Mouse (Mus musculus): ENCODE results near the gene Taar1. TPM values are rescaled to one million over a fixed set of nuclear protein-coding genes. Genes with fewer than 3 reads are reported as not detected.

The Taar1 gene
- polyA plus RNA-seq, 1 experiment from 2014 or later: not detected

GRCm38 (mm10) chr10:23942465-23942864 lies 22.3 kb downstream of the Taar1 start:
- Histone ChIP-seq H3K4me1 (replicated peaks; ENCODE audit: control insufficient read depth, insufficient read depth, low read length) (no peaks in the 10 kb centered on the region), H3K27ac (ENCODE audit: low read depth, low read length) (no peak overlapping the region), H3K4me2 (replicated peaks; ENCODE audit: low read depth) (no peak overlapping the region), H3K36me3 (ENCODE audit: control insufficient read depth, insufficient read depth) (no peaks in the 10 kb centered on the region), H3K4me3 (ENCODE audit: low read depth, low read length) (no peak overlapping the region), H3K9ac (ENCODE audit: low read depth, low read length) (no peak overlapping the region), H3K27me3 (replicated peaks; ENCODE audit: control insufficient read depth, insufficient read depth, low read length) (no peaks in the 10 kb centered on the region), H3K9me3 (ENCODE audit: control insufficient read depth) (no peaks in the 10 kb centered on the region)
- no peak for ATAC-seq
- 83% methylated on average over 5 of the region's 5 CpGs for WGBS
- TF ChIP-seq CTCF (IDR thresholded peaks at IDR 0.05; ENCODE audit: low read depth): peak; percentile 55

DNA sequence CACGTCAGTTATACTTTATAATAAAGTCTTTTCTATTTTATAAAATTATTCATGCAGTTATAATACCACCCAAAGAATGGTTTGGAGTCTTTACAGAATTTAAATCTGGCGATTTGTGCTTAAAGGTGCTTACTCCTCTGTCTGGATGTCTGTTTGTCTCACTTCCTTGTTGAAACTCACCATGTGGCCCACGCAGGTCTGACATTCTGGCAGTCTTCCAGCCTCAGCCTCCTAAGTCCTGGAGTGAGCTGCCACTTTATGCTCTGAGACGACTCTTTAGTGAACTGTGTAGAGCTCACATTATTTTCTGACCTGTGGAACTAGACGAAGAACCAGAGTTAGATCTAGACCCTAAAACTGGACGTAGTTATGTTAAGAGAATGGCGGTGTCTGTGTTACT lies 27.9 kb downstream of the Taar1 start:
- Histone ChIP-seq H3K4me1 (replicated peaks; ENCODE audit: control insufficient read depth, insufficient read depth, low read length) (no peaks in the 10 kb centered on the region), H3K4me3 (ENCODE audit: low read depth, low read length) (no peak overlapping the region), H3K4me2 (replicated peaks; ENCODE audit: low read depth) (no peak overlapping the region), H3K27ac (ENCODE audit: low read depth, low read length) (no peak overlapping the region), H3K9ac (ENCODE audit: low read depth, low read length) (no peak overlapping the region), H3K9me3 (ENCODE audit: control insufficient read depth) (no peaks in the 10 kb centered on the region), H3K27me3 (replicated peaks; ENCODE audit: control insufficient read depth, insufficient read depth, low read length) (no peaks in the 10 kb centered on the region), H3K36me3 (ENCODE audit: control insufficient read depth, insufficient read depth) (no peaks in the 10 kb centered on the region)
- 53% methylated on average over 7 of the region's 7 CpGs for whole genome bisulfite sequencing
- no peak for ATAC-seq
- no peak for TF ChIP-seq CTCF (IDR thresholded peaks at IDR 0.05; ENCODE audit: low read depth)

GRCm38 (mm10) chr10:23949508-23950005 lies 29.4 kb downstream of the Taar1 start, which contains the start of gene Taar3:
TSS of gene Taar3 (plus strand) at chr10:23949558.
- Histone ChIP-seq H3K9me3 (ENCODE audit: control insufficient read depth) (no peaks in the 10 kb centered on the region), H3K4me2 (replicated peaks; ENCODE audit: low read depth) (no peak within 1 kb of the TSS), H3K4me1 (replicated peaks; ENCODE audit: control insufficient read depth, insufficient read depth, low read length) (no peaks in the 10 kb centered on the region), H3K9ac (ENCODE audit: low read depth, low read length) (no peak within 1 kb of the TSS), H3K27me3 (replicated peaks; ENCODE audit: control insufficient read depth, insufficient read depth, low read length) (no peaks in the 10 kb centered on the region), H3K27ac (ENCODE audit: low read depth, low read length) (no peak within 1 kb of the TSS), H3K36me3 (ENCODE audit: control insufficient read depth, insufficient read depth) (no peaks in the 10 kb centered on the region), H3K4me3 (ENCODE audit: low read depth, low read length) (no peak within 1 kb of the TSS)
- ATAC-seq: no peak
- no peak for TF ChIP-seq CTCF (IDR thresholded peaks at IDR 0.05; ENCODE audit: low read depth)
- 90% methylated on average over 16 of the region's 16 CpGs for WGBS

- H3K27ac ChIP-seq (ENCODE audit: low read depth, low read length): no peak overlapping the region
- 84% methylated on average over 6 of the region's 6 CpGs for WGBS
- no peaks in the 10 kb centered on the region for H3K4me1 ChIP-seq (replicated peaks; ENCODE audit: control insufficient read depth, insufficient read depth, low read length)
- no peak overlapping the region for H3K9ac ChIP-seq (ENCODE audit: low read depth, low read length)
- TF ChIP-seq CTCF (IDR thresholded peaks at IDR 0.05; ENCODE audit: low read depth): no peak
- H3K36me3 ChIP-seq (ENCODE audit: control insufficient read depth, insufficient read depth): no peaks in the 10 kb centered on the region
- H3K27me3 ChIP-seq (replicated peaks; ENCODE audit: control insufficient read depth, insufficient read depth, low read length): no peaks in the 10 kb centered on the region
- H3K9me3 ChIP-seq (ENCODE audit: control insufficient read depth): no peaks in the 10 kb centered on the region
- ATAC-seq: no peak
- no peak overlapping the region for H3K4me2 ChIP-seq (replicated peaks; ENCODE audit: low read depth)
- no peak overlapping the region for H3K4me3 ChIP-seq (ENCODE audit: low read depth, low read length)
These were observed 31.6 kb downstream of the Taar1 start for GRCm38 (mm10) chr10:23951714-23952113.

GRCm38 (mm10) chr10:23959071-23959470 lies 38.9 kb downstream of the Taar1 start:
- H3K36me3 ChIP-seq (ENCODE audit: control insufficient read depth, insufficient read depth): no peaks in the 10 kb centered on the region
- no peak overlapping the region for H3K4me2 ChIP-seq (replicated peaks; ENCODE audit: low read depth)
- H3K27ac ChIP-seq (ENCODE audit: low read depth, low read length): no peak overlapping the region
- WGBS: 35% methylated on average over 3 of the region's 3 CpGs
- H3K9me3 ChIP-seq (ENCODE audit: control insufficient read depth): no peaks in the 10 kb centered on the region
- peak; percentile 63; the same call in 1 of the 2 replicates for ATAC-seq
- H3K4me1 ChIP-seq (replicated peaks; ENCODE audit: control insufficient read depth, insufficient read depth, low read length): no peaks in the 10 kb centered on the region
- no peaks in the 10 kb centered on the region for H3K27me3 ChIP-seq (replicated peaks; ENCODE audit: control insufficient read depth, insufficient read depth, low read length)
- no peak overlapping the region for H3K9ac ChIP-seq (ENCODE audit: low read depth, low read length)
- no peak overlapping the region for H3K4me3 ChIP-seq (ENCODE audit: low read depth, low read length)
- TF ChIP-seq CTCF (IDR thresholded peaks at IDR 0.05; ENCODE audit: low read depth): no peak

DNA sequence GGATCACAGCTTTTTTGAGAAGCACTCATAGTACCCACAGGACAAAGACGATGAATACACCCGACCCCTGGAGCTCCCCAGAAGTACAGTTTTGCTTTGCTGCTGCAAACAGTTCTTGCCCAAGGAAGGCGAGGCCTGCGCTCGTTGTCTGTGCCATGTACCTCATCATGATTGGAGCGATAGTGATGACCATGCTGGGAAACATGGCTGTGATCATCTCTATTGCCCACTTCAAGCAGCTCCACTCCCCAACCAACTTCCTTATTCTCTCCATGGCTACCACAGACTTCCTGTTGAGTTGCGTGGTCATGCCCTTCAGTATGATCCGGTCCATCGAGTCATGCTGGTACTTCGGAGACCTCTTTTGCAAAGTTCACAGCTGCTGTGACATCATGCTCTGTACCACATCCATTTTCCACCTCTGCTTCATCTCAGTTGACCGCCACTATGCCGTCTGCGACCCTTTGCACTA lies 40.3 kb downstream of the Taar1 start, which contains the start of gene Taar4:
Taar4 (plus strand) TSS at position 51 of the 472 bp plus-strand sequence.
- Histone ChIP-seq H3K4me1 (replicated peaks; ENCODE audit: control insufficient read depth, insufficient read depth, low read length) (no peaks in the 10 kb centered on the region), H3K4me3 (ENCODE audit: low read depth, low read length) (no peak within 1 kb of the TSS), H3K4me2 (replicated peaks; ENCODE audit: low read depth) (no peak within 1 kb of the TSS), H3K9me3 (ENCODE audit: control insufficient read depth) (no peaks in the 10 kb centered on the region), H3K27me3 (replicated peaks; ENCODE audit: control insufficient read depth, insufficient read depth, low read length) (no peaks in the 10 kb centered on the region), H3K27ac (ENCODE audit: low read depth, low read length) (no peak within 1 kb of the TSS), H3K9ac (ENCODE audit: low read depth, low read length) (no peak within 1 kb of the TSS), H3K36me3 (ENCODE audit: control insufficient read depth, insufficient read depth) (no peaks in the 10 kb centered on the region)
- no peak for ATAC-seq
- no peak for TF ChIP-seq CTCF (IDR thresholded peaks at IDR 0.05; ENCODE audit: low read depth)
- WGBS: 92% methylated on average over 13 of the region's 13 CpGs
